Mouse (Mus musculus) brain, adult 10 weeks (tissue): ENCODE results near the gene Stk25. TPM values are rescaled to one million over a fixed set of nuclear protein-coding genes. Genes with fewer than 3 reads are reported as not detected.

Source experiments
- polyA plus RNA-seq: library from polyadenylated mRNA; stranded (reverse); fragments of 350-450 nt; fragmentation: Illumina TruSeq; extraction: RNeasy Lipid Tissue Mini Kit (QIAGEN cat#74804); gene quantifications from one replicate; pipeline ENCODE4 v1.2.3, GENCODE M21; 2015; ENCODE audit warnings: low read depth, low replicate concordance

Stk25 gene
- polyA plus RNA-seq: 382 TPM

DNA sequence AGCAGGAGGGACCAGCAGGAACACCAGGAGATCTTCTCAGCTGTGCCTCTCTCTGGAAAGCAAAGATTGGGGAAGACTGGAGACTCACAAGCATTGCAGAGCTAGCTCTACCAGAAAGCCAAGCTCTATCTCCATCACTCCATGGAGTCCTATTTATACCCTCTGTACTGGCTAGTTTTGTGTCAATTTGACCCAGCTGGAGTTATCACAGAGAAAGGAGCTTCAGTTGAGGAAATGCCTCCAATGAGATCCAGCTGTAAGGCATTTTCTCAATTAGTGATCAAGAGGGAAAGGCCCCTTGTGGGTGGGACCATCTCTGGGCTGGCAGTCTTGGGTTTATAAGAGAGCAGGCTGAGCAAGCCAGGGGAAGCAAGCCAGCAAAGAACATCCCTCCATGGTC is at the start of gene Stk25:
Gene Stk25, minus strand, starts transcription at position 101 of the 400 bp plus-strand sequence.

DNA sequence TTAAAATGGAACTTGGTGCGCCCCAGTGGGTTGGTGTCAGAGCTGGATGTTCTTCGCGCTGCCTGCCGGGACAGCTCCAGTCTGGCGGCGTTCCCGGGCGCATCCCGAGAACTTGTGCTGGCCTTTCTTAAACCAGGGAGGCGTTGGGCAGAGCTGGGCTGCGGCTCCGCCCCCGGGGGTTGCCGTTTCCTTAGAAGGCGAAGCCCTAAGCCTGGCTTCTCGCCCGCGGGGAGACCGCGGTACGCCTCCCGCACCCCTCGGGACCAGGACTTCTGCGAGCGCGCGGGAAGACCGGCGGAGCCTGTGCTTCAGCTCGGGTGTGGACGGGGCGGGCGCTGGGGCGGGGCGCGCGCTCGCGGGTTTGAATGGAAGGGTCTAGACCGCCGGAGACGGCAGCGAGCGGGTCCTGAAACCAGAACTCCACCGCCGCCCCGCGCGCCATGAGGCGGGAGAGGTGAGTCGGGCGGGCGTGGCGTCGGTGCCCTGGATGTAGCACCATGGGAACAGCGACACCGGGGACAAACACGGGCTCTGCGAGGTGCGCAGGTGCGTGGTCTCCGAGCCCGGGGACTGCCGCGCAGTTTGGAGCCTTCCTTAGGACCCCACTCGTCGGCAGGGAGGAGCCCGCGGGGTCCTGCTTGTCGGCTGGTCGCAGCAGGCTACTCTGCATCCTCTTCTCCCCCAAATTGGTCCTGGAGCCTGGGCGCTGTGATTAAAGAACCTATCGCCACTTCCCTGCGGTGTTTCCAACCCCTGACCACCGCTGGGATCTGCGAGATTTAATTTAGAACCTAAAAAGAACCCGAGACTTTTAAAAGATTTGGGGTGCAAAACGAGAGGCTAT is 27.2 kb upstream of the Stk25 start, which contains the start of gene Bok:
Gene Bok, plus strand, starts transcription at position 260 of the 844 bp plus-strand sequence.

Other genes starting within 250 kb of the Stk25 start
- gene Hdlbp, start 179.8 kb downstream of the Stk25 start, polyA plus RNA-seq: 80.4 TPM
- 5.6 TPM for gene Farp2, start 146.6 kb downstream of the Stk25 start, polyA plus RNA-seq
- 74.7 TPM for gene Bok, start 27.0 kb upstream of the Stk25 start, polyA plus RNA-seq
- 69.7 TPM for gene Atg4b, start 92.8 kb upstream of the Stk25 start, polyA plus RNA-seq
- gene Thap4, start 96.2 kb upstream of the Stk25 start, polyA plus RNA-seq: 41.9 TPM
- gene Dtymk, start 143.3 kb upstream of the Stk25 start, polyA plus RNA-seq: 63.4 TPM
- gene Ing5, start 145.3 kb upstream of the Stk25 start, polyA plus RNA-seq: 8.7 TPM
- gene D2hgdh, start 166.2 kb upstream of the Stk25 start, polyA plus RNA-seq: 12.0 TPM
- not detected for gene Gal3st2, start 202.6 kb upstream of the Stk25 start, polyA plus RNA-seq